Mouse (Mus musculus) midbrain, embryonic 14.5 days (tissue): ENCODE measurements at regions not wholly inside any gene's neighbourhood (a gene's known extent, or its start where the extent isn't known, plus 50 kb on each side); places are given as distances from the start of the nearest gene placed in this dataset.

Experiments
- ATAC-seq: fragments of 200-750 bp; cut with Nextera tagmentation; 2 replicates; pipeline ENCODE4 v1.8.0; 2017; ENCODE audit warnings: moderate number of reproducible peaks, moderate library complexity; ENCODE audit not compliant: low FRiP score, low TSS enrichment
- DNase-seq: peaks from one replicate; pipeline ENCODE4 v3.0.0-alpha.2; 2015
- H3K27ac ChIP-seq: fragments of 300-500 bp; sonication (generic); replicated peaks from 2 replicates; pipeline ENCODE4 v1.5.1; 2014; ENCODE audit warnings: mild to moderate bottlenecking, low read depth, low read length, moderate library complexity
- H3K27me3 ChIP-seq: fragments of 300-500 bp; sonication (generic); 2 replicates; pipeline ENCODE4 v1.6.1; 2014; ENCODE audit warnings: low read length, control low read depth, mixed read lengths; ENCODE audit not compliant: control insufficient read depth, insufficient read depth
- H3K36me3 ChIP-seq: fragments of 300-500 bp; sonication (generic); 2 replicates; pipeline ENCODE4 v1.6.1; 2014; ENCODE audit warnings: low read length, control low read depth; ENCODE audit not compliant: control insufficient read depth, insufficient read depth
- H3K4me1 ChIP-seq: fragments of 300-500 bp; sonication (generic); 2 replicates; pipeline ENCODE4 v1.6.1; 2014; ENCODE audit warnings: mild to moderate bottlenecking, antibody characterized with exemption, low read length, control low read depth; ENCODE audit not compliant: control insufficient read depth, insufficient read depth
- H3K4me2 ChIP-seq: fragments of 300-500 bp; sonication (generic); 2 replicates; pipeline ENCODE4 v1.6.1; 2014; ENCODE audit warnings: mild to moderate bottlenecking, low read length, moderate library complexity
- H3K4me3 ChIP-seq: fragments of 300-500 bp; sonication (generic); replicated peaks from 2 replicates; pipeline ENCODE4 v1.5.1; 2014; ENCODE audit warnings: low read depth, low read length
- H3K9ac ChIP-seq: fragments of 300-500 bp; sonication (generic); replicated peaks from 2 replicates; pipeline ENCODE4 v1.6.1; 2014; ENCODE audit warnings: mild to moderate bottlenecking, low read length, moderate library complexity
- H3K9me3 ChIP-seq: fragments of 300-500 bp; sonication (generic); 2 replicates; pipeline ENCODE4 v1.6.1; 2016; ENCODE audit warnings: low read length, control low read depth, mixed read lengths; ENCODE audit not compliant: control insufficient read depth
- WGBS: fragments of 180-500 bp; shearing (Covaris S2); extraction: QIAGEN DNeasy Blood & Tissue Kit; methylation state at CpG from one replicate; pipeline ENCODE4 v1.1.7; 2014; 5-methylcytosine and 5-hydroxymethylcytosine counted together

DNA sequence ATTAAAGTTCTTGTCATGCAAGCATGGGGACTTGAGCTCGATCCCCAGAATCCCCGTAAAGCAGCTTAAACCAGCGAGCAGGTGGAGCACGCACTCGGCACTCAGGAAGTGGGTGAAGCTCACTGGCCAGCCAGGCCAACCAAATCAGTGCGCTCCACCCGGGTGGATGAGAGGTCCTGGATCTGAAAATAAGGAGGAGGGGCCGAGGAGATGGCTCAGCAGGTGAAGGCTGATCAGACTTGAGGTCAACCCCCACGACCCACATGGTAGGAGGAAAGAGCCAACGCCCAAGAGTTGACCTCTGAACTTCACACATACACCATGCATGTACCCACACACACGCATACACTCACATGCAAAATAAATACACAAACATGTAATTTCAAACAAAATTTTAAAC, 120.8 kb downstream of the Inhbb start:
- no peak for ATAC-seq
- no peaks in the 10 kb centered on the region for H3K36me3 ChIP-seq

GRCm38 (mm10) chr1:119299842-119300752, 122.0 kb downstream of the Inhbb start:
- no peak for DNase-seq
- 85% methylated on average over 12 of the region's 12 CpGs for WGBS
- Histone ChIP-seq H3K4me2 (no peak overlapping the region), H3K27ac (no peak overlapping the region), H3K4me3 (no peak overlapping the region), H3K36me3 (no peaks in the 10 kb centered on the region), H3K9me3 (no peaks in the 10 kb centered on the region), H3K9ac (no peak overlapping the region), H3K27me3 (peaks cover 11% of the 10 kb centered on the region; the same call in 1 of the 2 replicates), H3K4me1 (peaks cover 3% of the 10 kb centered on the region; the same call in 1 of the 2 replicates)
- ATAC-seq, result no peak

More for the DNA sequence above, 120.8 kb downstream of the Inhbb start:
- Histone ChIP-seq H3K4me2 (no peak overlapping the region), H3K9me3 (no peaks in the 10 kb centered on the region), H3K9ac (no peak overlapping the region), H3K27ac (no peak overlapping the region), H3K4me3 (no peak overlapping the region), H3K4me1 (peaks cover 6% of the 10 kb centered on the region; the same call in 1 of the 2 replicates), H3K27me3 (peaks cover 11% of the 10 kb centered on the region; the same call in 1 of the 2 replicates)
- DNase-seq, result no peak
- WGBS, result 90% methylated on average over 11 of the region's 11 CpGs

- ATAC-seq (no peak), DNase-seq (no peak)
- Histone ChIP-seq H3K36me3 (no peaks in the 10 kb centered on the region), H3K9ac (no peak overlapping the region), H3K4me2 (no peak overlapping the region), H3K9me3 (no peaks in the 10 kb centered on the region), H3K27me3 (peaks cover 11% of the 10 kb centered on the region; the same call in 1 of the 2 replicates), H3K4me3 (no peak overlapping the region), H3K4me1 (no peaks in the 10 kb centered on the region), H3K27ac (no peak overlapping the region)
- WGBS, result 34% methylated on average over 6 of the region's 6 CpGs
Measured at GRCm38 (mm10) chr1:119298696-119299230, 123.3 kb downstream of the Inhbb start.

DNA sequence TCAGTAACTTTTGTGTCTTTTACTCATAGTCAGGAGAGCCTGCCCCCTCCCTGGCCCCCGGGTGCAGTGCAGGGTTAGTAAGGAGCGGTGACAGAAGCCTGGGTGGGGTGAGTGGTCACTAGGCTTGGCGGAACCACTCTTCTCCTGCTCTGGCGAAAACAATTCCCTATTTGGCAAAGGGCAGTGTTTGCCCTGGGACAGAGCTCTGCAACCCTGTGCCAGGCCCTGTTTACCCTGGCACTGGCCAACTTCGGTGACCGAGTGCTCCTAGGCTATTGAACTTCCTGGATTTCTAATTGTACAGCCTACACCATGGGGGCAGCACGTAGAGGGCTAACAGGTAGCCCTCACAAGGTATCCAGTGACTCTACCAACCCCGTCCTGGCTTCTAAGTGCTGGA, 126.9 kb downstream of the Inhbb start:
- no peaks in the 10 kb centered on the region for H3K9me3 ChIP-seq
- H3K9ac ChIP-seq, result no peak overlapping the region
- no peak overlapping the region for H3K4me3 ChIP-seq
- H3K4me1 ChIP-seq, result no peaks in the 10 kb centered on the region
- ATAC-seq (no peak), DNase-seq (no peak)
- H3K27me3 ChIP-seq, result peaks cover 6% of the 10 kb centered on the region; the same call in 1 of the 2 replicates
- no peak overlapping the region for H3K27ac ChIP-seq
- no peaks in the 10 kb centered on the region for H3K36me3 ChIP-seq
- 85% methylated on average over 8 of the region's 8 CpGs for WGBS
- H3K4me2 ChIP-seq, result no peak overlapping the region

DNA sequence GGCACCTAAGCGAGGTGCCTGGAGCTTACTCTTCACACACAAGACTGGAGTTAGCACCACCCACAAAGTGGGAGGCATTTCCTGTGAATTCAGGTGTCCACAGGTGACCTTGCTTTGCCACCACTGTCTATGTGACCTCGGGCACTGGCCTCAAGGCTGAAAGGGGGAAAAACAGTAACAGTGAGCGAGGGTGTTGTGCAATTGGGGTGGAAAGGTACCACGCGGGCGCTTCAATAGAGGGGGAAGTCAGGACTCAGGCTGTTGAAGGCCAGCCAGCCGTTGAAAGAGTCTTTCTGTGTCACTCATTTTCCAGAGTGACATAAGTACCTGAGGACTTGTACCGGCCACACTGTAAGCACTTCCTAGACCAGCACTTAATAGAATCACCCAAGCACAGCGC, 128.2 kb downstream of the Inhbb start:
- Histone ChIP-seq H3K9me3 (no peaks in the 10 kb centered on the region), H3K4me3 (no peak overlapping the region), H3K4me1 (no peaks in the 10 kb centered on the region), H3K27ac (no peak overlapping the region), H3K9ac (no peak overlapping the region), H3K27me3 (peaks cover 1% of the 10 kb centered on the region; the same call in 1 of the 2 replicates), H3K4me2 (no peak overlapping the region), H3K36me3 (no peaks in the 10 kb centered on the region)
- 85% methylated on average over 9 of the region's 9 CpGs for WGBS
- ATAC-seq, result no peak
- DNase-seq, result no peak

GRCm38 (mm10) chr1:119292216-119292615, 129.8 kb downstream of the Inhbb start:
- Histone ChIP-seq H3K4me1 (no peaks in the 10 kb centered on the region), H3K36me3 (no peaks in the 10 kb centered on the region), H3K9ac (no peak overlapping the region), H3K4me2 (no peak overlapping the region), H3K9me3 (no peaks in the 10 kb centered on the region), H3K4me3 (no peak overlapping the region), H3K27me3 (no peaks in the 10 kb centered on the region), H3K27ac (no peak overlapping the region)
- DNase-seq (no peak), ATAC-seq (no peak)
- 75% methylated on average over 7 of the region's 7 CpGs for WGBS

- H3K4me3 ChIP-seq, result no peak overlapping the region
- WGBS, result 72% methylated on average over 9 of the region's 9 CpGs
Measured at GRCm38 (mm10) chr1:119290165-119290916, 131.7 kb downstream of the Inhbb start.

GRCm38 (mm10) chr1:119289516-119290164, 132.4 kb downstream of the Inhbb start:
- Histone ChIP-seq H3K4me2 (no peak overlapping the region), H3K9me3 (no peaks in the 10 kb centered on the region), H3K27ac (no peak overlapping the region), H3K27me3 (no peaks in the 10 kb centered on the region), H3K9ac (no peak overlapping the region), H3K36me3 (no peaks in the 10 kb centered on the region), H3K4me1 (no peaks in the 10 kb centered on the region), H3K4me3 (no peak overlapping the region)
- ATAC-seq (no peak), DNase-seq (no peak)
- WGBS, result 91% methylated on average over 11 of the region's 11 CpGs

More at GRCm38 (mm10) chr1:119290165-119290916, 131.7 kb downstream of the Inhbb start:
- Histone ChIP-seq H3K9me3 (no peaks in the 10 kb centered on the region), H3K4me1 (no peaks in the 10 kb centered on the region), H3K27ac (no peak overlapping the region), H3K27me3 (no peaks in the 10 kb centered on the region), H3K36me3 (no peaks in the 10 kb centered on the region), H3K4me2 (no peak overlapping the region), H3K9ac (no peak overlapping the region)
- DNase-seq (no peak), ATAC-seq (no peak)
